Mouse (Mus musculus): Measurements from ENCODE around the gene Olfr982. TPM values are rescaled to one million over a fixed set of nuclear protein-coding genes. Genes with fewer than 3 reads are reported as not detected.
A peak's percentile ranks its signal among the peaks of the same experiment; 100 is the strongest.

The Olfr982 gene
- total RNA-seq (2021): not detected

GRCm38 (mm10) chr9:40073529-40073928 is at the start of gene Olfr982:
TSS of gene Olfr982 (plus strand) at chr9:40073829.
- no peak for DNase-seq

- no peak for DNase-seq
Measured at GRCm38 (mm10) chr9:40050138-40050537, 23.5 kb upstream of the Olfr982 start.

- DNase-seq: no peak
Measured at GRCm38 (mm10) chr9:40093495-40093894, 19.9 kb downstream of the Olfr982 start, which contains the start of gene Olfr983. TSS of gene Olfr983 (minus strand) at chr9:40093595.

- DNase-seq: no peak
Measured at GRCm38 (mm10) chr9:40094769-40095168, 21.1 kb downstream of the Olfr982 start.

- DNase-seq: no peak
Measured at GRCm38 (mm10) chr9:40114106-40114505, 40.5 kb downstream of the Olfr982 start, which contains the start of gene Olfr984. TSS of gene Olfr984 (minus strand) at chr9:40114206.

- peak; percentile 68 for DNase-seq
Measured at GRCm38 (mm10) chr9:40116645-40117286, 43.1 kb downstream of the Olfr982 start.

GRCm38 (mm10) chr9:40117287-40117659 is 43.6 kb downstream of the Olfr982 start:
- DNase-seq: no peak

Other genes with a start within 250 kb of the Olfr982 start
- not detected for gene Olfr971, start 237.0 kb upstream of the Olfr982 start, total RNA-seq (2021)
- gene Olfr972, start 207.4 kb upstream of the Olfr982 start, total RNA-seq (2021): not detected
- not detected for gene Olfr229, start 166.5 kb upstream of the Olfr982 start, total RNA-seq (2021)
- not detected for gene Olfr974, start 136.3 kb upstream of the Olfr982 start, total RNA-seq (2021)
- gene Olfr975, start 121.8 kb upstream of the Olfr982 start, total RNA-seq (2021): not detected
- gene Olfr976, start 112.7 kb upstream of the Olfr982 start, total RNA-seq (2021): not detected
- gene Olfr978, start 81.7 kb upstream of the Olfr982 start, total RNA-seq (2021): not detected
- gene Olfr979, start 70.4 kb upstream of the Olfr982 start, total RNA-seq (2021): not detected
- gene Olfr980, start 64.2 kb upstream of the Olfr982 start, total RNA-seq (2021): not detected
- gene Olfr981, start 52.4 kb upstream of the Olfr982 start, total RNA-seq (2021): not detected
- not detected for gene Olfr983, start 19.8 kb downstream of the Olfr982 start, total RNA-seq (2021)
- not detected for gene Olfr984, start 40.4 kb downstream of the Olfr982 start, total RNA-seq (2021)
- not detected for gene Olfr985, start 56.4 kb downstream of the Olfr982 start, total RNA-seq (2021)
- not detected for gene Tmem225, start 74.3 kb downstream of the Olfr982 start, total RNA-seq (2021)
- gene Olfr986, start 107.1 kb downstream of the Olfr982 start, total RNA-seq (2021): not detected
- gene Zfp202, start 118.5 kb downstream of the Olfr982 start, total RNA-seq (2021): 1 to 10 TPM; 3.9 to 4.0 TPM
- gene Scn3b, start 195.4 kb downstream of the Olfr982 start, total RNA-seq (2021): under 1 TPM; 0.67 to 0.99 TPM

All from heart, postnatal 4 days (tissue).